Mouse (Mus musculus) limb, embryonic 14.5 days (tissue): ENCODE measurements at regions not wholly inside any gene's neighbourhood (a gene's known extent, or its start where the extent isn't known, plus 50 kb on each side); places are given as distances from the start of the nearest gene placed in this dataset.

Experiments used
- ATAC-seq: fragments of 200-750 bp; cut with Nextera tagmentation; 2 replicates; pipeline ENCODE4 v1.8.0; 2017; ENCODE audit warnings: low read depth, moderate number of reproducible peaks, moderate TSS enrichment; ENCODE audit not compliant: low FRiP score
- DNase-seq: peaks from one replicate; pipeline ENCODE4 v3.0.0-alpha.2; 2015; ENCODE audit warnings: low spot score
- H3K27ac ChIP-seq: fragments of 300-500 bp; sonication (generic); replicated peaks from 2 replicates; pipeline ENCODE4 v1.5.1; 2014; ENCODE audit warnings: low read depth, mild to moderate bottlenecking, low read length, moderate library complexity, mixed read lengths
- H3K27me3 ChIP-seq: fragments of 300-500 bp; sonication (generic); 2 replicates; pipeline ENCODE4 v1.6.1; 2014; ENCODE audit warnings: low read length, mixed read lengths; ENCODE audit not compliant: control insufficient read depth, insufficient read depth
- H3K36me3 ChIP-seq: fragments of 300-500 bp; sonication (generic); 2 replicates; pipeline ENCODE4 v1.6.1; 2014; ENCODE audit warnings: mild to moderate bottlenecking, low read length, moderate library complexity, mixed read lengths; ENCODE audit not compliant: control insufficient read depth, insufficient read depth
- H3K4me1 ChIP-seq: fragments of 300-500 bp; sonication (generic); 2 replicates; pipeline ENCODE4 v1.6.1; 2014; ENCODE audit warnings: antibody characterized with exemption, low read length, mixed read lengths; ENCODE audit not compliant: control insufficient read depth, insufficient read depth
- H3K4me2 ChIP-seq: fragments of 300-500 bp; sonication (generic); replicated peaks from 2 replicates; pipeline ENCODE4 v1.6.1; 2014; ENCODE audit warnings: low read depth, mild to moderate bottlenecking, low read length, moderate library complexity; ENCODE audit not compliant: severe bottlenecking
- H3K4me3 ChIP-seq: fragments of 300-500 bp; sonication (generic); replicated peaks from 2 replicates; pipeline ENCODE4 v1.5.1; 2014; ENCODE audit warnings: low read length
- H3K9ac ChIP-seq: fragments of 300-500 bp; sonication (generic); 2 replicates; pipeline ENCODE4 v1.6.1; 2014; ENCODE audit warnings: mild to moderate bottlenecking, low read depth, low read length, moderate library complexity; ENCODE audit not compliant: severe bottlenecking
- H3K9me3 ChIP-seq: fragments of 300-500 bp; sonication (generic); 2 replicates; pipeline ENCODE4 v1.6.1; 2016; ENCODE audit warnings: low read length; ENCODE audit not compliant: control insufficient read depth
- POLR2A ChIP-seq: fragments of 200-500 bp; IDR thresholded peaks from 2 replicates; pipeline ENCODE4 v1.8.0; 2012; ENCODE audit warnings: inconsistent platforms, mild to moderate bottlenecking, moderate library complexity, borderline replicate concordance; ENCODE audit not compliant: insufficient read depth, insufficient read length; ENCODE audit errors: extremely low read depth
- WGBS: fragments of 180-500 bp; shearing (Covaris S2); extraction: QIAGEN DNeasy Blood & Tissue Kit; methylation state at CpG from one replicate; pipeline ENCODE4 v1.1.7; 2014; 5-methylcytosine and 5-hydroxymethylcytosine counted together

GRCm38 (mm10) chr3:21988010-21988531 lies 88.4 kb upstream of the Tbl1xr1 start:
- Histone ChIP-seq H3K27ac (no peak overlapping the region), H3K9me3 (no peaks in the 10 kb centered on the region), H3K27me3 (no peaks in the 10 kb centered on the region), H3K4me2 (no peak overlapping the region), H3K9ac (no peak overlapping the region), H3K4me1 (no peaks in the 10 kb centered on the region), H3K4me3 (no peak overlapping the region), H3K36me3 (no peaks in the 10 kb centered on the region)
- no peak for TF ChIP-seq POLR2A
- WGBS: 86% methylated on average over 8 of the region's 8 CpGs
- ATAC-seq: no peak
- DNase-seq: no peak

GRCm38 (mm10) chr3:21990526-21990925 lies 85.9 kb upstream of the Tbl1xr1 start:
- no peak overlapping the region for H3K27ac ChIP-seq
- WGBS: 44% methylated on average over 4 of the region's 4 CpGs
- no peak for ATAC-seq

DNA sequence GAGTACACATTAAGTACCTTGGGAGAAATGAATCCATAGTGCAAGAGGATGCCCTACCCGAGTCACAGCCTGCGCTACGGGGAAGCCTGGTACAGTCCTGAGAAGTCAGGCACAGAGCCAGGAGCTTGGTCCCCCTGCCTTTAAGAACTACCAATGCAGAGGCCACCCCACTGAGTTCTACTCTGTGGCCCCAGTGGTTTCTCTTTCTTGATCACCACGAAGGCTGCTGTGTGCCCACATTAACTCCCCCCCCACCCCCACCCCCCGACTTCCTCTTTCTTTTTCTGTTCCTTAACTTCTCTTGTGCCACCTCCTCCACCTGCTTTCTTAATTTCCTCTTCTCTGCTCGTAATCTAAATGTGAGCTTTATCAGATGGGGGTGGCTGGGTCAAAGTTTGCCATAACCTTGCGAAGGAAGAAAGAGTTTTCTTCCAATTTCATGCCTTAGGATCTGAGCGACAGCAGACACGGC lies 84.7 kb upstream of the Tbl1xr1 start:
- Histone ChIP-seq H3K9ac (no peak overlapping the region), H3K27ac (no peak overlapping the region), H3K9me3 (no peaks in the 10 kb centered on the region), H3K27me3 (no peaks in the 10 kb centered on the region), H3K36me3 (no peaks in the 10 kb centered on the region), H3K4me3 (no peak overlapping the region), H3K4me2 (no peak overlapping the region), H3K4me1 (no peaks in the 10 kb centered on the region)
- 65% methylated on average over 9 of the region's 9 CpGs for WGBS
- ATAC-seq (no peak), DNase-seq (no peak)
- TF ChIP-seq POLR2A: no peak

More at GRCm38 (mm10) chr3:21990526-21990925, 85.9 kb upstream of the Tbl1xr1 start:
- DNase-seq: no peak
- H3K27me3 ChIP-seq: no peaks in the 10 kb centered on the region
- H3K4me1 ChIP-seq: no peaks in the 10 kb centered on the region
- H3K4me3 ChIP-seq: no peak overlapping the region
- H3K36me3 ChIP-seq: no peaks in the 10 kb centered on the region
- H3K4me2 ChIP-seq: no peak overlapping the region
- no peak overlapping the region for H3K9ac ChIP-seq
- no peaks in the 10 kb centered on the region for H3K9me3 ChIP-seq
- no peak for TF ChIP-seq POLR2A

GRCm38 (mm10) chr3:21992203-21992602 lies 84.2 kb upstream of the Tbl1xr1 start:
- H3K27ac ChIP-seq: no peak overlapping the region
- no peaks in the 10 kb centered on the region for H3K4me1 ChIP-seq
- no peaks in the 10 kb centered on the region for H3K9me3 ChIP-seq
- H3K36me3 ChIP-seq: no peaks in the 10 kb centered on the region
- WGBS: 93% methylated on average over 5 of the region's 5 CpGs
- ATAC-seq (no peak), DNase-seq (no peak)
- H3K4me2 ChIP-seq: no peak overlapping the region
- H3K4me3 ChIP-seq: no peak overlapping the region
- no peak overlapping the region for H3K9ac ChIP-seq
- no peak for TF ChIP-seq POLR2A
- H3K27me3 ChIP-seq: no peaks in the 10 kb centered on the region

DNA sequence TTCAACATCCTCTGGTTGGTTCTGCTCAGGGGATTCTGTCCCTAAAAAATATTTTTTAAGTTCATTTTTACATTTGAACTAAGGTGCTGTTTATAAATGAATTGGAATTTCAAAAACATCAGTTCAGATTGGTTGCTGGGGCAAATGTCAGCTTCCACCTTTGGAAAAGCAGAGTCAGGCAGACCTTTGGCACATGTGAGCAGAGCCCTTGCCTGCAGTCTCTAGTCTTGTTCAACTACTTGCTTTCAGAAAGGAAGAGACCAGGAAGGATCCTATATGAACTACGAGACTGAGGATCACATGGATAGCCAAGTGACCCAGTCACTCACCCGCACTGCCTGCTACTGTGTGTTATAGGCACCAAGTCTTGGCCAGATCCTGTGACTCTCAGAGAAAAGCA lies 82.5 kb upstream of the Tbl1xr1 start:
- no peak overlapping the region for H3K4me2 ChIP-seq
- no peaks in the 10 kb centered on the region for H3K9me3 ChIP-seq
- no peaks in the 10 kb centered on the region for H3K36me3 ChIP-seq
- H3K27me3 ChIP-seq: no peaks in the 10 kb centered on the region
- no peak overlapping the region for H3K9ac ChIP-seq
- no peaks in the 10 kb centered on the region for H3K4me1 ChIP-seq
- DNase-seq (no peak), ATAC-seq (no peak)
- no peak overlapping the region for H3K27ac ChIP-seq
- TF ChIP-seq POLR2A: no peak
- 93% methylated on average over 2 of the region's 2 CpGs for WGBS
- no peak overlapping the region for H3K4me3 ChIP-seq
